Mouse (Mus musculus) kidney, embryonic 16.5 days (tissue): ENCODE results near the gene Cbx7. TPM values are rescaled to one million over a fixed set of nuclear protein-coding genes. Genes with fewer than 3 reads are reported as not detected.

ENCODE experiments used
- ATAC-seq: fragments of 200-750 bp; cut with Nextera tagmentation; 2 replicates; pipeline ENCODE4 v1.8.0; 2017; ENCODE audit warnings: moderate TSS enrichment; ENCODE audit not compliant: low FRiP score, low TSS enrichment
- H3K27ac ChIP-seq: fragments of 300-500 bp; sonication (generic); 2 replicates; pipeline ENCODE4 v1.5.1; 2014; ENCODE audit warnings: low read length
- H3K27me3 ChIP-seq: fragments of 300-500 bp; sonication (generic); 2 replicates; pipeline ENCODE4 v1.6.1; 2014; ENCODE audit warnings: low read length, control low read depth, mixed read lengths; ENCODE audit not compliant: insufficient read depth
- H3K36me3 ChIP-seq: fragments of 300-500 bp; sonication (generic); 2 replicates; pipeline ENCODE4 v1.6.1; 2014; ENCODE audit warnings: low read length, control low read depth, mixed read lengths; ENCODE audit not compliant: insufficient read depth
- H3K4me1 ChIP-seq: fragments of 300-500 bp; sonication (generic); 2 replicates; pipeline ENCODE4 v1.6.1; 2014; ENCODE audit warnings: low read length, control low read depth, mixed read lengths; ENCODE audit not compliant: insufficient read depth
- H3K4me2 ChIP-seq: fragments of 300-500 bp; sonication (generic); replicated peaks from 2 replicates; pipeline ENCODE4 v1.6.1; 2014; ENCODE audit warnings: low read depth, low read length
- H3K4me3 ChIP-seq: fragments of 300-500 bp; sonication (generic); 2 replicates; pipeline ENCODE4 v1.5.1; 2014; ENCODE audit warnings: mild to moderate bottlenecking, low read length
- H3K9ac ChIP-seq: fragments of 300-500 bp; sonication (generic); replicated peaks from 2 replicates; pipeline ENCODE4 v1.6.1; 2014; ENCODE audit warnings: low read length
- H3K9me3 ChIP-seq: fragments of 300-500 bp; sonication (generic); 2 replicates; pipeline ENCODE4 v1.6.1; 2016; ENCODE audit warnings: low read length, control low read depth
- WGBS: fragments of 180-500 bp; shearing (Covaris S2); extraction: QIAGEN DNeasy Blood & Tissue Kit; methylation state at CpG from one replicate; pipeline ENCODE4 v1.1.7; 2014; 5-methylcytosine and 5-hydroxymethylcytosine counted together
- polyA plus RNA-seq: library from polyadenylated mRNA; unstranded; fragments of >200 nt; fragmentation: Nextera tagmentation; extraction: Ambion mirVana; gene quantifications from 2 replicates; pipeline ENCODE4 v1.2.1, GENCODE M21; 2015

Cbx7 gene
- polyA plus RNA-seq, 1 experiment from 2014 or later = 3.3 TPM

DNA sequence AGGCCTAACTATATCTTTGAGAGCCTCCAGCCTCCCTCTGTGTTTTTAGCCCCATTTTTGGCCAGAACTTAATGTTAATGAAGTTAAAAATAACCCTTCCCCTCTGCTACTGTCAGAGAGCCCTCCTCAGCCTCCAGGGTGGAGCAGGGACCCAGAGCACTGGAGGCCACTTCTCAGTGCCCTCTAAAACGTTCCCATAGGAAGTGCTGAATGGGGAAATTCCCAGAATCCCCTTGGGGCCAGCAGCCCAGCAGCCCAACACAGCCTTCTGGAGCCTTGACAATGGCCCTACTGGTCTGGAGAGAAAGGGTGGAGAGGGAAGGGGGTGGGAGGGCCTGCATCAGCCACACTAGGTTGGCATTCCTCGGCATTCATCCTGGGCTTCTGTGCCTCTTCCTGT is 32.7 kb upstream of the Cbx7 start:
- Histone ChIP-seq H3K4me2 (no peak overlapping the region), H3K27me3 (no peaks in the 10 kb centered on the region), H3K4me1 (0 out of 2 replicates have a peak, but pooled peaks cover 11% of the 10 kb centered on the region), H3K36me3 (no peaks in the 10 kb centered on the region), H3K4me3 (no peak overlapping the region), H3K9me3 (no peaks in the 10 kb centered on the region), H3K9ac (no peak overlapping the region), H3K27ac (peak overlapping the region; percentile 73; the same call in 1 of the 2 replicates)
- ATAC-seq = no peak
- 59% methylated on average over 2 of the region's 2 CpGs for WGBS

DNA sequence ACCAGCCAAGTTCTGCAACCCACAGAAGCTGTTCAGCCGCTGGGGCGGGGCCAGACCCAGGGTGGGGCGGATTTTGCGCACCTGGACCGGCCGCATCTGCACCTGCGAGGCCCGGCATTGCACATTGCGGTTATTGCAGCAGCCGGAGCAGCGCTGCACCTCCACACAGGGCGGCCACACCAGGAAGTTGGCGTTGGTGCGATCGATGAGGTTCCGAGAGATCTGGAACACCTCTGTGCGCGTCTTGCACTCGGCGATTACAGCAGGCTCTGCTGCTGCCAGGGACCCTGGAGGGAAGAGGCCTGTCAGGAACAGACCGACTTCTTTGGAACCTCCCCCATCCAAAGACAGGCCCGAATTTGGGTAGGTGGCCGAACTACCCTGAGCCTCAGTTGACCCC is 30.7 kb upstream of the Cbx7 start:
- Histone ChIP-seq H3K9ac (no peak overlapping the region), H3K4me1 (0 out of 2 replicates have a peak, but pooled peaks cover 11% of the 10 kb centered on the region), H3K9me3 (no peaks in the 10 kb centered on the region), H3K36me3 (no peaks in the 10 kb centered on the region), H3K4me2 (no peak overlapping the region), H3K27ac (no peak overlapping the region), H3K4me3 (no peak overlapping the region), H3K27me3 (no peaks in the 10 kb centered on the region)
- 93% methylated on average over 23 of the region's 23 CpGs for WGBS
- ATAC-seq = no peak

DNA sequence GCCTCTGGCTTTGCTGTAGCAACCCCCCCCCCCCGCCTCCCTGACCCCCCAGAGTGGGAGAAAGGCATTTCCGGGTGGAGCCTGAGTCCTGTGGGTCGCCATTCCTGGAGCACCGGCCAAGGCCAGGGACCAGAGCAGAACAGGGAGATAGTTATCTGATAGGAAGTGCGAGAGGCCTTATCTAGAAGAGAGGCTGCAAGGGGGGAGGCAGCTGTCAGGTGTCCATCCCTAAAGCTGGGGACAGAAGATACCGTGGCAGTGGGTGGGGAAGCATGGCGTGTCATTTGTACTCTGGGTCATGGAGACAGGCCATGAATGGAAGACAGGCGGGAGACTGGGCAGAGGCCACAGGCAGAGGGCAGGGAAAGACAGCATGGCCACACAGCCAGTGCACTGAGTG is 29.8 kb upstream of the Cbx7 start:
- 33% methylated on average over 8 of the region's 8 CpGs for WGBS
- H3K27me3 ChIP-seq = no peaks in the 10 kb centered on the region
- no peak for ATAC-seq

DNA sequence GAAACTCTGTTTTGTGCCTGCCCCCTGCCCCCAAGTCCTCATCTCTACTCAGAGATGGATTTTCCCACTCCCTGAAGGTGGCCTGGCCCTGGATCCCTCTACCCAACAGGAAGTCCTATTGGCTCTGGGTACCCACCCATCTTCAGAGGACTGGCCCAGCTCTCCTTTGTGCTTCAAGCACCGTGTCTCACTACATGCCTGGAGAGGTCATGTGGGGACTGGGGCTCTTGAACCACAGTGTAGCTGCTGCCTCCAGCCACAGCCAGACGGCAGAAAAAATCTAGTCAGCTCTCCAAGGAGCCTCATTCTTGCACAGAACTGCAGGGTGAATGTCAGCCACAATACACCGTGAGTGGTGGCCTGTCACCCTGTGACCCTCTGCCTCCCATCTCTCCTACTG is 27.1 kb upstream of the Cbx7 start:
- H3K27me3 ChIP-seq = no peaks in the 10 kb centered on the region
- no peak for ATAC-seq
- no peaks in the 10 kb centered on the region for H3K4me1 ChIP-seq
- H3K36me3 ChIP-seq = no peaks in the 10 kb centered on the region
- 58% methylated on average over 3 of the region's 3 CpGs for WGBS
- H3K9ac ChIP-seq = no peak overlapping the region
- H3K4me3 ChIP-seq = no peak overlapping the region
- no peaks in the 10 kb centered on the region for H3K9me3 ChIP-seq
- H3K27ac ChIP-seq = no peak overlapping the region
- no peak overlapping the region for H3K4me2 ChIP-seq

More for the DNA sequence above, 29.8 kb upstream of the Cbx7 start:
- Histone ChIP-seq H3K36me3 (no peaks in the 10 kb centered on the region), H3K4me2 (no peak overlapping the region), H3K4me3 (no peak overlapping the region), H3K27ac (no peak overlapping the region), H3K4me1 (0 out of 2 replicates have a peak, but pooled peaks cover 11% of the 10 kb centered on the region), H3K9me3 (no peaks in the 10 kb centered on the region), H3K9ac (no peak overlapping the region)

DNA sequence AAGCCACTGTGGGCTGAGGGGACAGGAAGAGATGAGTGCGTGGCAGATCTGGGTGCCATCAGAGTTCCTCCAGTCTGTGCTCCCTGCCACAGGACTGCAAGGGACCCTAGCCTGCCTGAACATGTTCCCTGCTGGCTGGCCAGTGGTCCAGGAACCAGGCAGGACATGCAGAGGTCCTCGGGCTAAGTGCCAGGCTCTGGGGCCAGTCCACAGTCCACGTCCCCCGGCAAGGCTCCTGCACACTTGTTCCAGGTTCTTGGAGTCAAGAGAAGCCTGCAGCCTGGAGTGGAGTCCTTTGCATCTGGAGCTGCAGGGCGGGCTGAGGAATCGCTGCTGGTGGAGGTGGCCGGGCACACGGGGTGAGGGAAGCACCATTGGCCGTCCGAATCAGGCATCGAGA is 25.9 kb upstream of the Cbx7 start:
- Histone ChIP-seq H3K27ac (no peak overlapping the region), H3K9ac (no peak overlapping the region), H3K4me3 (no peak overlapping the region), H3K36me3 (no peaks in the 10 kb centered on the region), H3K4me1 (no peaks in the 10 kb centered on the region), H3K27me3 (no peaks in the 10 kb centered on the region), H3K9me3 (no peaks in the 10 kb centered on the region), H3K4me2 (no peak overlapping the region)
- no peak for ATAC-seq
- WGBS = 88% methylated on average over 11 of the region's 11 CpGs

DNA sequence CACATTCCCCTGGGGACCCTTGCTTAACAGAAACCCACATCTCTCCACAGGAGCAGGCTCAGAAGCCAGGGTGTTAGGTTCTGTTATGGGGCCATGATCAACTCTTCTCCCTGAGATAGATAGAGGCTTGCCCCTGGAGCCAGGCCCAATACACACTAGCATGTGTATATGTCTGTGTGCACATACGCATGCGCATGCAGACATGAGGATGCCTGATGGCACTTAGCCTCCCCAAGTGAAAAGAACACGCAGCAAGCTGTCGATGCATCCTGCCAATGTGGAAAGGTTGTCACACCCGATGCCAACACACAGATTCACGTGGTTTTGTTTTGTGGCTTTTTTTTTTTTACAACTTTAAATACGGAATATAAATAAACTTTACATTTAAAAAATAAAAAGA is 24.6 kb upstream of the Cbx7 start:
- no peaks in the 10 kb centered on the region for H3K27me3 ChIP-seq
- 93% methylated on average over 7 of the region's 7 CpGs for WGBS
- no peak overlapping the region for H3K9ac ChIP-seq
- ATAC-seq = no peak
- H3K4me2 ChIP-seq = no peak overlapping the region
- H3K36me3 ChIP-seq = no peaks in the 10 kb centered on the region
- no peaks in the 10 kb centered on the region for H3K9me3 ChIP-seq
- no peak overlapping the region for H3K27ac ChIP-seq
- no peaks in the 10 kb centered on the region for H3K4me1 ChIP-seq
- no peak overlapping the region for H3K4me3 ChIP-seq

DNA sequence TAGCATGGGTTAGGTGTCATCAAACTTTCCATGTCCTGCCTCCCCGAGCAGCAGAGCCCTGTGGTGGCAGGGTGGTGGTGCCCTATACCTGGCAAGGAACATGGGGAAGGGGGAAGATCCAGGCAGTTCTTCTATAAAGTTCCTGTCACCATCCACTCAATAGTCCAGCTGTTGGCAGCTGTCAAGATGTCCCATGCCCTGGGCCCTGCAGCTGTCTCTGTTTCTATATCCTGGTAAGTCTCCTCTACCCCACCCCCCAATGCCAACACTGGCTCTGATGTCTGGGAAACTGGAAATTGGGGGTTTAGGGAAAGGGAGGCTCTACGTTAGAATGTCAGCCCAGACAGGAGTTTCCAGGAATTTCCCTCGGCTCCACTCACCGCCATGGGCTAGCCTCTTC is 23.6 kb upstream of the Cbx7 start:
- Histone ChIP-seq H3K4me2 (no peak overlapping the region), H3K9ac (no peak overlapping the region), H3K36me3 (no peaks in the 10 kb centered on the region), H3K27ac (no peak overlapping the region), H3K4me3 (no peak overlapping the region), H3K4me1 (no peaks in the 10 kb centered on the region), H3K27me3 (no peaks in the 10 kb centered on the region), H3K9me3 (no peaks in the 10 kb centered on the region)
- no peak for ATAC-seq
- WGBS = 80% methylated on average over 4 of the region's 4 CpGs

DNA sequence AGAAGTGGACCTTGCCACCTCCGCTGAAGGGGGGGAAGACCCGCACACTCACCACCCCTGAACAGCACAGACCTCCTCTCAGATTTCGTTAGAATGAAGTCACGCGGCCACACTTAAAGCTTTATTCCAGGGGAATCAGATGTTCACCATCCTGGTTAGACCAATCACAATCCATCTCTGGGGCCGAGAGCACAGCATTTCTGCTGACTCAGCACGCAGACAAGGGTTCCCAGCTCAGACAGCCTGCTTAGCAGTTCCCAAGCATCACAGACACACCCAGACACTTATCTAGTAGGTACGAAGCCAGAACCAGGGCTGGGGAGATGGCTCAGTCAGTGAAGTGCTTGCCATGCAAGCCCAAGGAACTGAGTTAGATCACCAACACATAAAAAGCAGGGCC is 15.3 kb upstream of the Cbx7 start:
- no peaks in the 10 kb centered on the region for H3K27me3 ChIP-seq
- no peak overlapping the region for H3K4me3 ChIP-seq
- H3K9ac ChIP-seq = no peak overlapping the region
- H3K27ac ChIP-seq = no peak overlapping the region
- H3K4me2 ChIP-seq = no peak overlapping the region
- no peak for ATAC-seq
- no peaks in the 10 kb centered on the region for H3K4me1 ChIP-seq
- H3K9me3 ChIP-seq = no peaks in the 10 kb centered on the region
- H3K36me3 ChIP-seq = no peaks in the 10 kb centered on the region
- WGBS = 65% methylated on average over 8 of the region's 8 CpGs

DNA sequence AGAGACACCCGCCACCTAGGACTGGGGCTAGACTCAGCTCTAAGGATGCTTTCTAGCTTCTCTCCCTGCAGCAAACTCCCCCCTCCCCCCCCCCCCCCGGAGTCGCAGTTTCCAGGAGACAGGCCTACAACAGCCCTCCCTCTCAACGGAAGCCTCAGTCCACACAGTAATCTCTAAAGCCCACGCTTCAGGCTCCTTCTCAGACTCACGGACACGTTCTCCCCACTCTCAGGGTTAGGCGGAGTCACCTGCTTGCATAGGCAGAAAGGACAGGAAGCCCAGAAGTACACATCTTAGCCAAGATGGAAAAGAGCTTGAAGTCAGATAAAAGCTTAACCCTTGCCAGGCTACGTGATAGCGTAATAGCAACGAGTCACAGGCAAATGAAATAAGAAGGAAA is 14.6 kb upstream of the Cbx7 start:
- no peak overlapping the region for H3K4me2 ChIP-seq
- H3K36me3 ChIP-seq = no peaks in the 10 kb centered on the region
- 66% methylated on average over 9 of the region's 11 CpGs for WGBS
- H3K27ac ChIP-seq = no peak overlapping the region
- H3K4me3 ChIP-seq = no peak overlapping the region
- no peaks in the 10 kb centered on the region for H3K4me1 ChIP-seq
- no peaks in the 10 kb centered on the region for H3K9me3 ChIP-seq
- no peaks in the 10 kb centered on the region for H3K27me3 ChIP-seq
- ATAC-seq = no peak
- H3K9ac ChIP-seq = no peak overlapping the region

DNA sequence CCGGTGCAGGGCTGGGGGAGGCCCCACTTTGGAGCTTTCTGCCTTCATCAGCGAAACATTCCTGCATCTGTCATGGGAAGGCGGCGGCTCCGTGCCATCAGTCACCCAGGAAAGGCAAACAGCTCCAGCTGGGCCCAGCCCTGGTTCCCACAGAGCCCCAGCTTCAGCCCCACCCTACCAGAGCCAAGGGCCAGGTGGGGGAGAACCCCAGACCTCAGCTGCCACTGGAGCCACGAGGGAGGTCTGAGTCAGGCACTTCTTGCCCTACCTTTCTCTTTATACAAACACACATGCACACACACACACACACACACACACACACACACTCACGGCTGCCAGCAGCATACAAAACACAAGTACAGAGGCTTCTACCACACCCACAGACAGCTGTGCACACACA is 13.2 kb upstream of the Cbx7 start:
- H3K27ac ChIP-seq = no peak overlapping the region
- ATAC-seq = peak; percentile 61; the same call in 1 of the 2 replicates

DNA sequence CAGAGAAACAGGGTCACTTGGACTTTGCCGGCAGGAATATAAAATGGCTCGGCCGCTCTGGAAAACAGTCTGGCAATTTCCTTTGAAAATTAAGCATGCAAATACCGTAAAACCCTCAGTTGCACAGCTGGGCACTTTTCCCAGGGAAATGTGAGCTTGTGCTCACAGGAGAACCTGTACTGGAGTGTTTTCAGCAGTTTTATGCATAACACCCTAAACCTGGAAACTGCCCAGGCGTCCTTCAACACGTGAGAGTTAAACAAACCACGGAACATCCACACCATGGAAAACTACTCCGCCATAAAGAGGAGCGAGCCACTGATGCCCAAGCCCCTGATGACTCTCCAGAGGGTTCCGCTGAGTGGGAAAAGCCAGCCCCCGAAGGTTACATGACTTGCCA is 9.8 kb upstream of the Cbx7 start:
- 70% methylated on average over 11 of the region's 11 CpGs for WGBS
- H3K9me3 ChIP-seq = no peaks in the 10 kb centered on the region
- no peak overlapping the region for H3K4me3 ChIP-seq
- H3K4me1 ChIP-seq = no peaks in the 10 kb centered on the region
- H3K36me3 ChIP-seq = no peaks in the 10 kb centered on the region
- H3K27me3 ChIP-seq = no peaks in the 10 kb centered on the region
- H3K9ac ChIP-seq = no peak overlapping the region
- no peak overlapping the region for H3K27ac ChIP-seq
- ATAC-seq = no peak
- H3K4me2 ChIP-seq = no peak overlapping the region

More for the DNA sequence above, 13.2 kb upstream of the Cbx7 start:
- H3K9ac ChIP-seq = no peak overlapping the region
- H3K4me3 ChIP-seq = no peak overlapping the region
- whole genome bisulfite sequencing = 50% methylated on average over 7 of the region's 7 CpGs
- no peaks in the 10 kb centered on the region for H3K36me3 ChIP-seq
- no peak overlapping the region for H3K4me2 ChIP-seq
- no peaks in the 10 kb centered on the region for H3K4me1 ChIP-seq
- no peaks in the 10 kb centered on the region for H3K9me3 ChIP-seq
- H3K27me3 ChIP-seq = no peaks in the 10 kb centered on the region
